Mouse (Mus musculus) CH12.LX (cell line): ENCODE measurements around the gene Lhx2.

Experiments used
- CTCF ChIP-seq, 2 experiments: IDR thresholded peaks in 1 of 2; conservative IDR thresholded peaks in 1 of 2; 2 replicates each; pipeline ENCODE4 v1.5.1; 2011 to 2012; ENCODE audit warnings: low read depth in 2 of 2, low read length in 2 of 2, improper control_type of control experiment in 1 of 2, inconsistent platforms in 1 of 2, mild to moderate bottlenecking in 1 of 2, moderate library complexity in 1 of 2
- ELF1 ChIP-seq: IDR thresholded peaks from 2 replicates; pipeline ENCODE4 v1.6.1; 2014; ENCODE audit warnings: low read depth, mild to moderate bottlenecking, inconsistent platforms, low read length, improper control_type of control experiment
- EP300 ChIP-seq: IDR thresholded peaks from 2 replicates; pipeline ENCODE4 v1.6.1; 2011; ENCODE audit warnings: low read length, improper control_type of control experiment
- HCFC1 ChIP-seq: IDR thresholded peaks from 2 replicates; pipeline ENCODE4 v1.6.1; 2012; ENCODE audit warnings: low read depth, mild to moderate bottlenecking, inconsistent platforms, low read length, improper control_type of control experiment
- IRF4 ChIP-seq: IDR thresholded peaks from 2 replicates; pipeline ENCODE4 v1.6.1; 2014; ENCODE audit warnings: low read depth, mild to moderate bottlenecking, inconsistent platforms, low read length, improper control_type of control experiment
- MAX ChIP-seq: IDR thresholded peaks from 2 replicates; pipeline ENCODE4 v1.6.1; 2011; ENCODE audit warnings: low read length, improper control_type of control experiment
- MEF2A ChIP-seq: IDR thresholded peaks from 2 replicates; pipeline ENCODE4 v1.6.1; 2014; ENCODE audit warnings: low read depth, mild to moderate bottlenecking, inconsistent platforms, low read length, improper control_type of control experiment, borderline replicate concordance
- POLR2A ChIP-seq: IDR thresholded peaks from 2 replicates; pipeline ENCODE4 v1.6.1; 2011; ENCODE audit warnings: low read depth, mild to moderate bottlenecking, improper control_type of control experiment, low read length
- RCOR1 ChIP-seq: conservative IDR thresholded peaks from 2 replicates; pipeline ENCODE4 v1.6.1; 2012; ENCODE audit warnings: low read depth, mild to moderate bottlenecking, inconsistent platforms, low read length, improper control_type of control experiment
- USF1 ChIP-seq: IDR thresholded peaks from 2 replicates; pipeline ENCODE4 v1.6.1; 2014; ENCODE audit warnings: low read depth, mild to moderate bottlenecking, inconsistent platforms, low read length, improper control_type of control experiment
- ZKSCAN1 ChIP-seq: IDR thresholded peaks from 2 replicates; pipeline ENCODE4 v1.6.1; 2012; ENCODE audit warnings: low read depth, inconsistent platforms, low read length, improper control_type of control experiment, borderline replicate concordance
- ZNF384 ChIP-seq: IDR thresholded peaks from 2 replicates; pipeline ENCODE4 v1.6.1; 2012; ENCODE audit warnings: low read depth, low read length, improper control_type of control experiment, inconsistent platforms

DNA sequence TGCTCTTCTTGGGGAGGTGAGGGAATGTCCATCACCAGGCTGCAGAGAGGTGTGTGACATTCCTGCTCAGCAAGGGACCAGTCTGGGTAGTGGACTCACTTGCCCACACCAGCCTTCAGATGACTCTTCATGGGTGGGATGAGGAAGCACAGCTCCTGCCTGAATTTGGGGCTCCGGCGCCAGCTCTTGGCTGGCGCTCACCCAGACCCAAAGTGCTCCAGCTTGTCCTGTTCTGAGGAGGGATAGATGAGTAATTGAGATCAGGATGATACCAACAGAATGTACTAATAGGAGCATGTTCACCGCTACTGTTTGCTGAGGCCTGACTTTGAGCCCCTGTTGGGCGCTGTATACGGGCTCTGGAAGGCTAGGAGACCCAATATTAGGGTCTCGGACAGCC is 38.2 kb downstream of the Lhx2 start:
- TF ChIP-seq USF1 (no peak), CTCF (conservative IDR thresholded peaks at IDR 0.05 in 1 of 2, IDR thresholded peaks at IDR 0.05 in 1 of 2; ENCODE audit: low read depth in 2 of 2, low read length in 2 of 2) (no peak), RCOR1 (no peak), HCFC1 (no peak), MEF2A (no peak), IRF4 (no peak), ZNF384 (no peak), ZKSCAN1 (no peak), EP300 (no peak), POLR2A (no peak), MAX (no peak), ELF1 (no peak)
